In genomic region chr5:123345853-123346654, GRCm38 (mm10) we compare ENCODE assay signal across 8 mouse cellular contexts. TPM values are rescaled to one million over a fixed set of nuclear protein-coding genes. Genes with fewer than 3 reads are reported as not detected.
A peak's percentile ranks its signal among the peaks of the same experiment; 100 is the strongest.
DNase-seq lines count a peak whose midpoint lies in the region; ATAC-seq lines count a peak whose summit lies in the region.

No protein-coding gene starts in this region.

- no peaks in the 10 kb centered on the region for H3K9me3 ChIP-seq in intestine, embryonic 16.5 days (ENCODE audit: control insufficient read depth, low read length)
- H3K9me3 ChIP-seq in limb, embryonic 12.5 days, result no peaks in the 10 kb centered on the region
- H3K9me3 ChIP-seq in midbrain, embryonic 14.5 days (ENCODE audit: control insufficient read depth, low read length), result no peaks in the 10 kb centered on the region

- ATAC-seq in cerebellum, adult (ENCODE audit: insufficient number of reproducible peaks, low FRiP score, low TSS enrichment), result no peak
- ATAC-seq in intestine, embryonic 16.5 days, result peak; percentile 26
- ATAC-seq in limb, embryonic 12.5 days (ENCODE audit: insufficient number of reproducible peaks, insufficient read depth, low FRiP score, low TSS enrichment, low read depth), result peak; percentile 44; the same call in 1 of the 2 replicates
- ATAC-seq in midbrain, embryonic 14.5 days (ENCODE audit: low FRiP score, low TSS enrichment), result peak; percentile 65

- H3K36me3 ChIP-seq in intestine, embryonic 16.5 days (ENCODE audit: control insufficient read depth, insufficient read depth, low read length), result no peaks in the 10 kb centered on the region
- H3K36me3 ChIP-seq in limb, embryonic 12.5 days, result peaks cover 9% of the 10 kb centered on the region
- 0 out of 2 replicates have a peak, but pooled peaks cover 3% of the 10 kb centered on the region for H3K36me3 ChIP-seq in midbrain, embryonic 14.5 days (ENCODE audit: control insufficient read depth, insufficient read depth, low read length)

- WGBS in intestine, embryonic 16.5 days, result 2% methylated on average over 22 of the region's 22 CpGs
- WGBS in limb, embryonic 12.5 days, result under 1% methylated on average over 22 of the region's 22 CpGs
- under 1% methylated on average over 22 of the region's 22 CpGs for WGBS in midbrain, embryonic 14.5 days

- peaks cover 17% of the 10 kb centered on the region for H3K4me1 ChIP-seq in intestine, embryonic 16.5 days (ENCODE audit: control insufficient read depth, insufficient read depth, low read length)
- peaks cover 21% of the 10 kb centered on the region for H3K4me1 ChIP-seq in limb, embryonic 12.5 days (replicated peaks)
- peaks cover 28% of the 10 kb centered on the region for H3K4me1 ChIP-seq in midbrain, embryonic 14.5 days (ENCODE audit: control insufficient read depth, insufficient read depth, low read length)

- H3K9ac ChIP-seq in intestine, embryonic 16.5 days (ENCODE audit: low read depth, low read length), result peak overlapping the region; percentile 96
- H3K9ac ChIP-seq in limb, embryonic 12.5 days (replicated peaks), result peak overlapping the region; percentile 97
- H3K9ac ChIP-seq in midbrain, embryonic 14.5 days (replicated peaks; ENCODE audit: low read length), result peak overlapping the region; percentile 95

- peak overlapping the region; percentile 97 for H3K27ac ChIP-seq in intestine, embryonic 16.5 days (ENCODE audit: low read length)
- H3K27ac ChIP-seq in limb, embryonic 12.5 days, result peak overlapping the region; percentile 99
- H3K27ac ChIP-seq in midbrain, embryonic 14.5 days (replicated peaks; ENCODE audit: low read depth, low read length), result peak overlapping the region; percentile 98

- peak overlapping the region; percentile 89 for H3K4me3 ChIP-seq in intestine, embryonic 16.5 days (ENCODE audit: low read length)
- H3K4me3 ChIP-seq in limb, embryonic 12.5 days (replicated peaks), result peak overlapping the region; percentile 96
- H3K4me3 ChIP-seq in midbrain, embryonic 14.5 days (replicated peaks; ENCODE audit: low read depth, low read length), result peak overlapping the region; percentile 85

- peak overlapping the region; percentile 79 for H3K4me2 ChIP-seq in intestine, embryonic 16.5 days (ENCODE audit: low read depth, low read length)
- peak overlapping the region; percentile 84 for H3K4me2 ChIP-seq in limb, embryonic 12.5 days
- peak overlapping the region; percentile 93 for H3K4me2 ChIP-seq in midbrain, embryonic 14.5 days (ENCODE audit: low read length)

- no peaks in the 10 kb centered on the region for H3K27me3 ChIP-seq in intestine, embryonic 16.5 days (replicated peaks; ENCODE audit: control insufficient read depth, insufficient read depth, low read length)
- no peaks in the 10 kb centered on the region for H3K27me3 ChIP-seq in limb, embryonic 12.5 days
- H3K27me3 ChIP-seq in midbrain, embryonic 14.5 days (ENCODE audit: control insufficient read depth, insufficient read depth, low read length), result no peaks in the 10 kb centered on the region

- intact Hi-C loops in gastrocnemius, postnatal 36 days (cut with DNase I), result loop anchor here (5.0 kb wide), 1 partner anchor 59 kb away; no protein-coding TSS in a partner anchor

- DNase-seq in cerebellum, adult 11-12 months, result peak; percentile 70
- DNase-seq in embryo, embryonic 10.5 days (ENCODE audit: low spot score), result peak; percentile 67
- peak; percentile 64 to 65 for DNase-seq in gastrocnemius, postnatal 36 days
- peak; percentile 80 for DNase-seq in midbrain, embryonic 14.5 days
- peak; percentile 21 to 38 for DNase-seq in spleen, postnatal 14 days (ENCODE audit: low spot score in 2 of 2)

RNA-seq across cellular contexts. Expression of gene Bcl7a, which starts 2.4 kb away (rescaled TPM):
- total RNA-seq in gastrocnemius, postnatal 36 days (2021), result 10 to 100 TPM in 1 of 2 experiments, 1 to 10 TPM in 1; 6.6 to 10.7 TPM
- 12.8 and 13.0 TPM in 2 replicates for polyA plus RNA-seq in intestine, embryonic 16.5 days (2015; fragmentation: Nextera tagmentation; extraction: Ambion mirVana)
- polyA plus RNA-seq in limb, embryonic 12.5 days (2016; fragmentation: Nextera tagmentation; extraction: Ambion mirVana), result 43.4 and 45.7 TPM in 2 replicates
- polyA plus RNA-seq in midbrain, embryonic 14.5 days (2014; fragmentation: Nextera tagmentation; extraction: Ambion mirVana), result 42.4 and 44.0 TPM in 2 replicates

RNA-seq across cellular contexts. Expression of gene Mlxip, which starts 48.5 kb away (rescaled TPM):
- total RNA-seq in gastrocnemius, postnatal 36 days (2021), result 10 to 100 TPM; 49.7 to 50.7 TPM
- 16.6 and 21.0 TPM in 2 replicates for polyA plus RNA-seq in intestine, embryonic 16.5 days (2015; fragmentation: Nextera tagmentation; extraction: Ambion mirVana)
- 12.8 and 15.3 TPM in 2 replicates for polyA plus RNA-seq in limb, embryonic 12.5 days (2016; fragmentation: Nextera tagmentation; extraction: Ambion mirVana)
- 18.7 and 23.0 TPM in 2 replicates for polyA plus RNA-seq in midbrain, embryonic 14.5 days (2014; fragmentation: Nextera tagmentation; extraction: Ambion mirVana)

Comparison
In these comparisons a context has a peak if more than half of its experiments do, and no peak if none do; other contexts are left out.
1. DNase-seq: peak in every context shown above with its lines; median percentile 80 in midbrain, embryonic 14.5 days; 70 in cerebellum, adult 11-12 months; 67 in embryo, embryonic 10.5 days; 64 in gastrocnemius, postnatal 36 days; 30 in spleen, postnatal 14 days.